Mouse (Mus musculus) gastrocnemius, postnatal 36 days (tissue): ENCODE results near the gene Gas2. TPM values are rescaled to one million over a fixed set of nuclear protein-coding genes. Genes with fewer than 3 reads are reported as not detected.

Experiments
- DNase-seq, 2 experiments: peaks; one replicate each; pipeline ENCODE4 v3.0.0; 2022
- intact Hi-C: fragments of 180-260 bp; cut with DNase I; formaldehyde crosslinking; loops from one replicate; pipeline ENCODE4 v1.15.1; 2025
- total RNA-seq, 2 experiments: library from RNA; stranded (reverse); gene quantifications; 2 replicates each; pipeline ENCODE4 v1.2.3; 2021

Gas2 gene
- total RNA-seq, 2 experiments from 2014 or later, result 2.6 to 3.0 TPM

DNA sequence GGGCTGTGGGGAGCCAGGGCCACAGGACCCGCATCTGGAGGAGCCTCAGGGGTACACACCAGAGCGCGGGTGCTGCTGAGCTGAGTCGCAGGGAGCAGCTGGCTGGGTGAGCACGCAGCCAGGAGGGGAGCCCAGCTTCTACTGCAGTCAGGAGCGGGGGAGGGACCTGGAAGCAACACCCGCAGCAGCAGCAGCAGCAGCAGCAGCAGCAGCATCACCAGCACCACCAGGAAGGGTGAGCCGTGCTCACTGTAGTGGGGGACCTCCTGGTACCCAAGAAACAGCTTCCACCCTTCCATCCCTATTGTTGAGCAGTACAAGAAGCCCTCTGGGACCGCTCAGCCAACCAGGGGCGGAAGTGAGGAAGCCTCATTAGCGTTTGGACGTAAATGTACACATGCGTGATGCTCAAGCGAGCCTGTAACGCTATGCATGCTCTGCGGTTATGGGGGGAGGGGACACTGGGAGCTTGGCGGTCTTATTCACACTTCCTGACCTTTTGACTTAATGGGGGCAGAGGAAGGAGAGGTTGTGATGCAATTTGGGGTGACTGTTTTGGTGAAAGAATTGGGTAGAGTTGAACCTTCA is 17.4 kb downstream of the Gas2 start:
- intact Hi-C loops, result no loop called here
- peak in 1 of 2 experiments; percentile 7 for DNase-seq

GRCm38 (mm10) chr7:51880121-51880520 is 18.3 kb downstream of the Gas2 start:
- DNase-seq, result no peak
- intact Hi-C loops, result no loop called here

DNA sequence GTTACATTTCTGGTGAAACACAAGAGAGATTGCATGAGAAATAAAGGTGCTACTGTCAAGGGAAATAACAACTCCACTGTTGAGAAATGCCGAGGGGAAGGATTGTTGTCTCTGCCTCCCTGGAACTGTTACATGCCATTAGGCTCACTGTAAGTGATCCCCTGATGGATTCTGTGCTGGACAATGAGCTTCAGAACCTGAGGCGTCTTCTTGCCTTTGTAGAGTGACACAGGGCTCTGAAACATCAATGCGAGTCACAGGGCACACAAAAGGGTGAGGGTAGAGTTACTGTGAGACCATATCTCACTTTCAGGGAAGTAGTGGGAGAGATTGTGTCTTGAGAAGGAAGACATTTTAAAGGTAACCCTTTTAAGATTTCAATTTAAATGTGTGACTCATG is 23.5 kb downstream of the Gas2 start:
- intact Hi-C loops, result no loop called here
- no peak for DNase-seq

- DNase-seq, result no peak
- intact Hi-C loops, result no loop called here
Measured at GRCm38 (mm10) chr7:51887678-51888567, 26.1 kb downstream of the Gas2 start.

GRCm38 (mm10) chr7:51889601-51890000 is 27.8 kb downstream of the Gas2 start:
- DNase-seq, result no peak
- intact Hi-C loops, result no loop called here

- DNase-seq, result no peak
- intact Hi-C loops, result no loop called here
Measured at GRCm38 (mm10) chr7:51892224-51892965, 30.6 kb downstream of the Gas2 start.

GRCm38 (mm10) chr7:51893008-51893407 is 31.2 kb downstream of the Gas2 start:
- DNase-seq, result no peak
- intact Hi-C loops, result no loop called here

DNA sequence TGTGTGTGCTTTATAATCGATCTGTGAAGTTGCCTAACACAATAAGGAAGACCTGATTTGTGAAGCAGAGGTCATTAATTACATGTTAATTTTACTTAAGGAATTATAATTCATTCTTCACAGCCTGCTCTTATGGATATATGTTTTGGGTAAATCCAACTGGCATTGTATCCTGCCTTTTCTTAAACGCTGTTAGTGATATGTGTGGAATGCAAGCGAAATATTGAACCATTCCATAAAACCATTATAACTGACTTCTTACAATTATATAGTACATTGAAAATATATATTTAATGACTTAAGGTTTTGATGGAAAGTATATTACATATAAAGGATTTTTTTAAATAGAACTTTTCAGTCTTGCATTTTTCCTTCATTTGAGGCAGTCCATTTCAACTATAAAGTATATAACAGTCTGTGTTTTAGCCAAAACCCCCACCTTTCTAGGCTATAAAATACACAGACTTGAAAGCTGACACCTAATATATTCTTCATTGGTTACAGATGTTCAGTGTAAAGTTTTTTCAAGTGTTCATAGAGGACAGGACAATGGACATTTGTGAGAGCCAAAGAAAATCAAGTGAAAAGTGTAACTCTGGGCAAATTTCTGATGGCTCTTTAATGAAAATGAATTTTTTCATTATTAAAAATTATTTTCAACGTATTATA is 32.5 kb downstream of the Gas2 start:
- DNase-seq, result no peak
- intact Hi-C loops, result no loop called here

DNA sequence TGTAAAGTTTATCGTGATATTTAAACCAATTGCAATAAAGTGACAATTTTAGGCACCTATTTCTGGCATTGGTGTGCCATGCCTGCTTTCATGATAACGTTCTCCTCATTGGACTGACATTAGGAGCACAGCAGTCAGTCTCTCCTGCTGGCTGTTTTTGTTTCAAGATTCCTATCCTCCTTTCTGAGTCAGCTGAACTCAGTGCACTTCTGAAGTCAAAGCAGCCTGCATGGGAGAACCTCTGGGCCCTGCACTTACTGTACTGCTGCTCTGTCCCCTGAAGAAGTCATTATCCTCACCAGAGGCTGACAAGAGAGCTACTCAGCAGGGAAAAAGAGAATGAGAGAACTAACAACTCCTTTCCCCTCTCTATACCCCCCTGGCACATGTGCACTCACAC is 33.1 kb downstream of the Gas2 start:
- DNase-seq, result no peak
- intact Hi-C loops, result no loop called here

DNA sequence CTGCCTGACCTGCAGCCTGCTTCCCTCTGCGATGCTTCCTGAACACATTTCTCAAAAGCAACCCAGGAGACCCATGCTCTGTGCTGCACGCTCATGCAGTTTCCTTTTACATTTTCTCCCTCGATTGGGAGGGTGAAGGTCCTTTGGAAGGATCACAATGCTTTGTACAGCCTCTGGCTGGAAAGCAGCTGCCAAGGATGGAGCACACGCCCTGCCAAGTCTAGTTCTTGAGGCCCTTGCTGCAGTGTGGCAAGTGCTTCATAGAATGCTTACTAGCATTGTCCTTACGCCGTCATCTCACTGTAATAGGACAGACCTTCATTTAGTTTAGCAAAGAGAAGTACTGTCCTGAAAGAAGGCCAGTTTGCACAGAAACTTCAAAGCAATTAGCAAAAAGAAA is 37.3 kb downstream of the Gas2 start:
- intact Hi-C loops, result no loop called here
- no peak for DNase-seq

DNA sequence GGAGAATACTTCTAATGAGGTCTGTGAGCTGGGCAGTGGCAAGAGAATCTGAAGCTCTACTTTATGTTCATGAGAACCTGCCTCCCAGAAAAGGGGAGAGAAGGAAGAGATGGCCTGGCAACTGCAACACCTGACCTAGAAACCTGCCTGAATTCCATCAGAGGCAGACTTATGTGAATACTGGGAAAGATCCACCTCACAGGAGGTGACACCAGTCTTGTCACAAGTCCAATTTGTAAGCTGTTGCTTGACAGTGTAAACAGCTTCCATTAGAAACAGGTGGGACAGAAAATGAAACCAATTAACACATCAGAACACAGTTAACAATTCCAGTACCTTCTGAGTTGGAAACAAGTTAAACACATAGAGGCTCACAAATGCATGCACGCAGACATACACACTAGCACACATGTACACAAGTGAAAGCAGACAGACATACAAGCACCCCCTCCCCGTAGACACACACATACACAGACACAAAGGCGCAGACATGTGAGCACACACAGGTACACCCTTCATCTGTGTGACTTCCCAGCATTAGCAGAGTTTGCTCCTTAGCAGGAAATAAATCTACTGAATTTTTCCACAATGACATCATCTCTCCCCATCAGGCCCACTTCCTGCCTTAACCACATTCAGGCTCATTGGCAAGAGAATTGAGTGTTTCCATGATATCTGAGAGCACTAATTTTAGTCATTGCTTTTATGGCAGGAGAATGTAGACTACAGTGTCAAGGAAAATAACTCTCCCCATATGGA is 51.7 kb downstream of the Gas2 start:
- intact Hi-C loops, result no loop called here
- DNase-seq, result no peak

DNA sequence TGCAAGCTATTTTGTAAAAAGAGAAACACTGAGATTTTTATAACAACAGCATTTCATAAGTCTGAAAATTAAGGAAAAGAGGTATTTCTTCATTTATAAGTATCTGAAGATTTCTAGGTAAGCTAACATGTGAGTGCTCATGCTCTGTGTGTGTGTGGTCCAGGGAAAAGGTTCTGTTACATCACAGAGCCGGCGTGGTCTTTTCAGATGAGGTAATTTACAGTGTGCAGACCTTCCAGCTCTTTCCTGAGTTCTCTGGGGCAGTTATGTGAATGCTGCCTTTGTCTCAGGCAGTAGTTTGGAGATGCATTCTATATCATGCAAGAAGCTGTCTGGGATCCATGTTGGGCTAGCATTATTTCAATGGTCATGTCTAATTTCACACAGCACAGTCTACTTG is 52.3 kb downstream of the Gas2 start:
- intact Hi-C loops, result no loop called here
- DNase-seq, result no peak

- intact Hi-C loops, result no loop called here
- DNase-seq, result no peak
Measured at GRCm38 (mm10) chr7:51928761-51929519, 67.1 kb downstream of the Gas2 start.

- intact Hi-C loops, result no loop called here
- DNase-seq, result no peak
Measured at GRCm38 (mm10) chr7:51931217-51931616, 69.4 kb downstream of the Gas2 start.

DNA sequence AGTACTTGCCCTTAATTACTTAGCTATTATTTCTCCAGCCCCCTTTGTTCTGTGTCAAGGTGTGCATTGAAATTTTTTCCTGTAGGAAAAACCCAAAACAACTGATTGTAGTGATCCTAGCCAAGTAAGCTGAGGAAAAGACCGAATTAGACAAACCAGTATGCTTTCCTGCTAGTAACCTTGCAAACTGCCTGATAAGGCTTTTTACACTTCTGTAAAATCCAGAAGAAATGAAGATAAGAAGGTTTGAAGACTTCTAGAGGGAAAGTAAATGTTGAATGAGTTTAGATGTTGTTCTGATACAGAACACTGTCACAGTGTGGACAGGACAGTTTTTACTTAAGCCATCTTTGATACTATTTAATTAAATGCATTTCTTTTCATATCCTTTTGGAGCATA is 75.5 kb downstream of the Gas2 start:
- intact Hi-C loops, result no loop called here
- no peak for DNase-seq

DNA sequence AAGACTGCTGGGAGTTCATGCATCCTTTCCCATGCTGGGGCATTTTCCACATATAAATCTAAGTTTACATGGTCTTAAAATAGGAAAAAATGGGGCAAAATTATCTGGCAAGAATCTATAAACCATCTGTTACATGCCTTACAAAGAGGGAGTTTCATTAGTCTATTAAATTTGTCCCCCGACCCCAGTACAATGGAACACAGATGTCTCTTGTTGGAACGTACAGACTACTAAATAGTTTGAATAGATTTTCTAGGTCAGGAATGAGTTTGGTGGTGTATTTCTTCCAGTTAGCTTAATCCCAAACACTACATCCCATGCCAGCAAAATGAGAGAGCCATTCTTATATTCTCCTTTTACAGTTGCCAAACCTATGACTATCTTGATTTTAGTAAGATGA is 78.6 kb downstream of the Gas2 start:
- no peak for DNase-seq

GRCm38 (mm10) chr7:51955424-51956041 is 93.7 kb downstream of the Gas2 start:
- intact Hi-C loops, result no loop called here
- DNase-seq, result no peak

More for the DNA sequence above, 78.6 kb downstream of the Gas2 start:
- intact Hi-C loops, result no loop called here

- intact Hi-C loops, result no loop called here
- DNase-seq, result no peak
Measured at GRCm38 (mm10) chr7:51957766-51958165, 96.0 kb downstream of the Gas2 start.
